Mouse (Mus musculus): ENCODE measurements around the gene Obsl1. TPM values are rescaled to one million over a fixed set of nuclear protein-coding genes. Genes with fewer than 3 reads are reported as not detected.

The Obsl1 gene
- polyA plus RNA-seq, 2 experiments, result 108 to 315 TPM

DNA sequence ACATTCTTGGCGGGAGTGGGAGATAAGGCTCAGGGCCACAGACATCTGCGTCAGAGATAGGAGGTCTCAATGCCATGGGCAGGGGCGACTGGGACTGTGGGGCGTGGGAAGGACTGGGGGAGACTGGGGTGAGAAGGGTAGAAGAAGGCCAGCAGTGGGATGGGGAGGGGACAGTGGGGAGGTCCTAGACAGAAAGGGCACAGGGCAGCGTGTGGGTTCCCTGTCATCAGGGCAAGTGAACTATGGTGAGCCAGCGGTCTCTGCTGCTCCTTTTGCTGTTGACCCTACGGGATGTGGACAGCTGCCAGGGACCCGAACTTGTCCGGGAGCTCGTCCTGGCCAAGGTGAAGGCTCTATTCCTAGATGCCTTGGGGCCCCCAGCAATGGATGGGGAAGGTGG is 754 bp upstream of the Obsl1 start, which contains the start of gene Inha:
Inha (plus strand) TSS at position 72 of the 400 bp plus-strand sequence.
- H3K27me3 ChIP-seq (ENCODE audit: control insufficient read depth, insufficient read depth, low read length), result no peaks in the 10 kb centered on the region
- DNase-seq (ENCODE audit: low spot score) (no peak), ATAC-seq (ENCODE audit: low FRiP score, low read depth) (peak; percentile 4; the same call in 1 of the 2 replicates)
- H3K9me3 ChIP-seq (ENCODE audit: control insufficient read depth, low read length), result no peaks in the 10 kb centered on the region
- H3K4me1 ChIP-seq (ENCODE audit: control insufficient read depth, insufficient read depth, low read length), result peaks cover 26% of the 10 kb centered on the region
- peak within 1 kb of the TSS; percentile 93 for H3K9ac ChIP-seq (ENCODE audit: low read depth, low read length, severe bottlenecking)
- 77% methylated on average over 10 of the region's 10 CpGs for WGBS
- peak within 1 kb of the TSS; percentile 97 for H3K27ac ChIP-seq (replicated peaks; ENCODE audit: low read depth, low read length)
- H3K4me2 ChIP-seq (replicated peaks; ENCODE audit: low read depth, low read length, severe bottlenecking), result peak within 1 kb of the TSS; percentile 92
- peak within 1 kb of the TSS; percentile 85 for H3K4me3 ChIP-seq (replicated peaks; ENCODE audit: low read length)
- peaks cover 26% of the 10 kb centered on the region for H3K36me3 ChIP-seq (ENCODE audit: control insufficient read depth, insufficient read depth, low read length)
- TF ChIP-seq POLR2A (IDR thresholded peaks at IDR 0.05; ENCODE audit: borderline replicate concordance, extremely low read depth, insufficient read depth, insufficient read length), result no peak

DNA sequence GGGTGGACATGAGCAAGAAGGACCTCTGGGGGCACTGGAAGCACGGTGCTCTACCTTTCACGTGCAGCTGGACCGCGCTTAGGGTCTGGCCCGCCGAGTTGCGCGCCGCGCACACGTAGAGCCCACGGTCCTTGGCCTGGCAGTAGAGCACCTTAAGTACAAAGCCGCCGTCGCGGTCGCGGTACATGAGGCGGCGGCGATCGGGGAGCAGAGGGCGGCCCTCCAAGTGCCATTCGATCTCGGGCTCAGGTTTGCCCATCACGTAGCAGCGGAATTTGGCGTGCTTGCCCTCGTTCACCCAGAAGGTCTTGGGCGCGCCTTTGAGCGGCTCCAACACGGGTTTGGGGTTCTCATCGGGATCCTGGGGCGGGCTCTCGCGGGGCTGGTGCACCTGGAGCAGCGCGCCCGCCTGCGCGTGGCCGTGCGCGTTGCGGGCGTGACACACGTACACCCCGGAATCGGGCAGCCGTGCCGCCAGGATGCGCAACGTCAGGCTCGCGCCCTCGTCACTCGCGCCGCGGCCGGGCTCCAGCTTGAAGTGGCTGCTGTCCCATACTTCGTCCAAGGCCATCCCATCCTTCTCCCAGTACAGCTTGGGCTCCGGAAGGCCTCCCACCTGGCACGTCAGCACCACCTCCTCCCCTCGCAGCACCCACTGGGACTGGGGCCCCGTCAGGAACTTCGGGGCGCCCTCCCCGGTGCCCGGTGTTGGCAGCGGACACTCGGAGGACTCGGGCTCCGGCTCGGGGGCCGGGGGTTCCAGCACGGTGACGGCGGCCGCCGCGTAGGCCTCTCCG is 895 bp downstream of the Obsl1 start:
- Histone ChIP-seq H3K27ac (replicated peaks; ENCODE audit: low read depth, low read length) (peak overlapping the region; percentile 97), H3K4me1 (ENCODE audit: control insufficient read depth, insufficient read depth, low read length) (peaks cover 20% of the 10 kb centered on the region), H3K36me3 (ENCODE audit: control insufficient read depth, insufficient read depth, low read length) (peaks cover 42% of the 10 kb centered on the region), H3K9me3 (ENCODE audit: control insufficient read depth, low read length) (no peaks in the 10 kb centered on the region), H3K4me2 (replicated peaks; ENCODE audit: low read depth, low read length, severe bottlenecking) (peak overlapping the region; percentile 92), H3K4me3 (replicated peaks; ENCODE audit: low read length) (peak overlapping the region; percentile 85), H3K27me3 (ENCODE audit: control insufficient read depth, insufficient read depth, low read length) (no peaks in the 10 kb centered on the region), H3K9ac (ENCODE audit: low read depth, low read length, severe bottlenecking) (peak overlapping the region; percentile 93)
- ATAC-seq (ENCODE audit: low FRiP score, low read depth) (peak; percentile 20; the same call in 1 of the 2 replicates), DNase-seq (ENCODE audit: low spot score) (peak; percentile 25)
- 2% methylated on average over 73 of the region's 84 CpGs for WGBS
- no peak for TF ChIP-seq POLR2A (IDR thresholded peaks at IDR 0.05; ENCODE audit: borderline replicate concordance, extremely low read depth, insufficient read depth, insufficient read length)

DNA sequence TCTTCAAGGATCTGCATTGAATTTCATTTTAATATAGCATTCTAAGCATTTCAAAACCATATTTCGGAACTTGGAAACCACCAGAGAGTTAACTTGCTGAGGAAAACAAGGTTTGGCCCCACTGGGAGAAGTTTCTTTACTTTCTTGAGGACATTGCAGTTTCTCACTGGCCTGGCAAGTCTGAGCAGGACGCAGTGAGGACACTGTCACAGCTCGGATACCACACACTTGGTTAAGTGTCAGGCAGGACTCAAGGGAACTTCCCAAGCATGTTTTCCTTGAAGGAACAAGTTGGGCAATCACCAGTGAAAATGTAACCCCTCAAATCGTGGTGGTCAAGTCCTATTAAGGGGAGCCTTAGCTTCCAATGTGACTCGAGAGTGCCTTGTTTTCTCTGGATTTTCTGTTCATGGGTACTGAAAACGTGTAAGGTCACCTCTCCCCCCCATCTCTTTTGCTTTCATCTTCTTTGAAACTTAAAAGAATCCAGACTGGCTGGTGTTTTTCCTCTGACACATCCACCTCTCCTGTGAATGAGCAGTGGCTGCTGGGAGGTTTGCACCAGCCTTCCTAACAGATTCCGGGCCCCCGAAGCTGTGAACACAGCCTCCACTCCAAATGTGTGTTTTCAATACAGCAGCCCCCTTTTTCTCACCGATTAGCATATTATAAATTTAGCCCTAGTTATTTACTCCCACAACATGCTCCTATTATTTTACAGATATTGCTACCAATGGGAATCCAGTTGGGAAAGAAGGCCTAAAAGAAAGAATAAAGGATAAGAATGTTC is 1.8 kb downstream of the Obsl1 start:
- Histone ChIP-seq H3K27ac (replicated peaks; ENCODE audit: low read depth, low read length) (no peak overlapping the region), H3K4me2 (replicated peaks; ENCODE audit: low read depth, low read length, severe bottlenecking) (peak overlapping the region; percentile 92), H3K4me1 (ENCODE audit: control insufficient read depth, insufficient read depth, low read length) (peaks cover 20% of the 10 kb centered on the region), H3K4me3 (replicated peaks; ENCODE audit: low read length) (peak overlapping the region; percentile 85), H3K27me3 (ENCODE audit: control insufficient read depth, insufficient read depth, low read length) (no peaks in the 10 kb centered on the region), H3K9me3 (ENCODE audit: control insufficient read depth, low read length) (no peaks in the 10 kb centered on the region), H3K36me3 (ENCODE audit: control insufficient read depth, insufficient read depth, low read length) (peaks cover 51% of the 10 kb centered on the region), H3K9ac (ENCODE audit: low read depth, low read length, severe bottlenecking) (peak overlapping the region; percentile 93; the same call in 1 of the 2 replicates)
- no peak for TF ChIP-seq POLR2A (IDR thresholded peaks at IDR 0.05; ENCODE audit: borderline replicate concordance, extremely low read depth, insufficient read depth, insufficient read length)
- no peak for ATAC-seq (ENCODE audit: low FRiP score, low read depth)
- DNase-seq (ENCODE audit: low spot score), result no peak
- WGBS, result 51% methylated on average over 9 of the region's 9 CpGs

DNA sequence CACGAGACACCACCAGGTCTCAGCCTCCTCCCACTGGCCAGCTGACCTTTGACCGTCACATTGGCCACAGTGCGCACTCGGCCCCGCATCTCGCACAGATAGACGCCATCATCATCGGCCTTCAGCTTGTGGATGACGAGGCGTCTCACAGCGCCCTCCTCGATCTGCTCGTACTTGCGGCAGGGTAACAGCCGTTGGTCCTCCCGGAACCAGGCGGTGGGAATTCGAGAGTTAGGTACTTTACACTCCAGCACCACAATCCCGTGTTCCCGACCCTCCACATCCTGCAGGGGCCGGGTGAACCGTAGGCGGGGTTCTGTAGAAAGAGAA is 2.6 kb downstream of the Obsl1 start:
- no peak overlapping the region for H3K4me3 ChIP-seq (replicated peaks; ENCODE audit: low read length)
- H3K9me3 ChIP-seq (ENCODE audit: control insufficient read depth, low read length), result no peaks in the 10 kb centered on the region
- no peak for TF ChIP-seq POLR2A (IDR thresholded peaks at IDR 0.05; ENCODE audit: borderline replicate concordance, extremely low read depth, insufficient read depth, insufficient read length)
- H3K4me1 ChIP-seq (ENCODE audit: control insufficient read depth, insufficient read depth, low read length), result peaks cover 20% of the 10 kb centered on the region
- no peak overlapping the region for H3K27ac ChIP-seq (replicated peaks; ENCODE audit: low read depth, low read length)
- peak overlapping the region; percentile 92; the same call in 1 of the 2 replicates for H3K4me2 ChIP-seq (replicated peaks; ENCODE audit: low read depth, low read length, severe bottlenecking)
- WGBS, result 72% methylated on average over 23 of the region's 23 CpGs
- H3K36me3 ChIP-seq (ENCODE audit: control insufficient read depth, insufficient read depth, low read length), result peaks cover 60% of the 10 kb centered on the region
- 0 out of 2 replicates have a peak overlapping the region, but pooled peaks have one; percentile 21 for H3K9ac ChIP-seq (ENCODE audit: low read depth, low read length, severe bottlenecking)
- no peak for DNase-seq (ENCODE audit: low spot score)
- ATAC-seq (ENCODE audit: low FRiP score, low read depth), result no peak
- H3K27me3 ChIP-seq (ENCODE audit: control insufficient read depth, insufficient read depth, low read length), result no peaks in the 10 kb centered on the region

DNA sequence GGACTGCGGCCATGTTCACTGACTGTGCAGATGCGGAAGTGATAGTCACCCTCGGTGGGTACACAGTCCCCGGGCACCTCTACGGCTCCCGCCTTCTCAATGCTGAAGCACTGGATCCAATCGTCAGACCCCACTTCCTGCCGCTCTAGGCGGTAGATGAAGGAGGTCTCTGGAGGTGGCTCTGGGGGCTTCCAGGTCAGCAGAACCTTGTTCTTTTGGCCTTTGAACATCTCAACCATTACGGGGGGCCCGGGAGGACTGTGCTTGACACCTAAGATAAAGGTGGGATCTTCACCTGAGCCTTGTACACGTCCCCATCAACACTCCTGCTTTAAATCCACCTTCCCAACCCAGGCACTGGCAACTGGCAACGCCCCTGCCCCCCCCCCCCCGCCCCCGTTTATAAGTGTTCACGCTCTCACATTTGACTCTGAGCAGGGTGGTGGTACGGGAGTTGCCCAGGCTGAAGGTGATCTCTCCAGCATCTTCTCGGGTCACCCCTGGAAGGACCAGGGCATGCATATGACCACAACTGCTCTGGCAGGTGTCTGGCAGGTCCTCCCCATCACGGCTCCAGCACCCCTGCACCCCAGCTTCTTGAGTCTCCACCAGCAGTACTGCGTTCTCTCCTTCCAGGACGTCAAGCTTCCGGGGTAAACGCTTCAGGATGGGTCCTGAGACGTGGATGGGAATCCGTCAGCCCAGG is 3.2 kb downstream of the Obsl1 start:
- Histone ChIP-seq H3K9me3 (ENCODE audit: control insufficient read depth, low read length) (no peaks in the 10 kb centered on the region), H3K9ac (ENCODE audit: low read depth, low read length, severe bottlenecking) (no peak overlapping the region), H3K27ac (replicated peaks; ENCODE audit: low read depth, low read length) (no peak overlapping the region), H3K4me1 (ENCODE audit: control insufficient read depth, insufficient read depth, low read length) (peaks cover 20% of the 10 kb centered on the region), H3K4me3 (replicated peaks; ENCODE audit: low read length) (no peak overlapping the region), H3K4me2 (replicated peaks; ENCODE audit: low read depth, low read length, severe bottlenecking) (peak overlapping the region; percentile 92; the same call in 1 of the 2 replicates), H3K27me3 (ENCODE audit: control insufficient read depth, insufficient read depth, low read length) (no peaks in the 10 kb centered on the region), H3K36me3 (ENCODE audit: control insufficient read depth, insufficient read depth, low read length) (peaks cover 65% of the 10 kb centered on the region)
- no peak for ATAC-seq (ENCODE audit: low FRiP score, low read depth)
- no peak for TF ChIP-seq POLR2A (IDR thresholded peaks at IDR 0.05; ENCODE audit: borderline replicate concordance, extremely low read depth, insufficient read depth, insufficient read length)
- 85% methylated on average over 25 of the region's 25 CpGs for WGBS
- no peak for DNase-seq (ENCODE audit: low spot score)

All from limb, embryonic 14.5 days (tissue).